Mouse (Mus musculus) right cerebral cortex, postnatal 10 days (tissue): Measurements from ENCODE around the gene Sidt2.

Source experiments
- DNase-seq, 2 experiments: peaks; one replicate each; pipeline ENCODE4 v3.0.0; 2021; ENCODE audit warnings: low spot score in 2 of 2

The Sidt2 gene

DNA sequence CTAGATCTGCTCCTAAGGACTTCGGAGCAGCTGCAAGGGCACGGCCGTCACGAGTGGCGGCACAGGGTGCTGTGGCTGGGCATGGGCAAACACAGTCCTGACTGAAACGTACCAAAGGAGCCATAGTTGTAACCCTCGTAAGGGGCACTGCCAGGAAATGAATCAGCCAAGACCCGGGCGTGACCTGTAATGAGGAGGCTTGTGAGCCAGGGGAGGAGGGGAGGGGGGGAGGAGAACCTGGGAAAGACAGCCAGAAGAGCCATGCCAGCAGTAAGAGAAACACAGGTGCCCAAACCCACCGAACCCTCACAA, 8.2 kb downstream of the Sidt2 start:
- no peak for DNase-seq

GRCm38 (mm10) chr9:45946182-45946871, 8.7 kb downstream of the Sidt2 start:
- DNase-seq = no peak

- no peak for DNase-seq
Measured at GRCm38 (mm10) chr9:45945721-45946120, 9.3 kb downstream of the Sidt2 start.

DNA sequence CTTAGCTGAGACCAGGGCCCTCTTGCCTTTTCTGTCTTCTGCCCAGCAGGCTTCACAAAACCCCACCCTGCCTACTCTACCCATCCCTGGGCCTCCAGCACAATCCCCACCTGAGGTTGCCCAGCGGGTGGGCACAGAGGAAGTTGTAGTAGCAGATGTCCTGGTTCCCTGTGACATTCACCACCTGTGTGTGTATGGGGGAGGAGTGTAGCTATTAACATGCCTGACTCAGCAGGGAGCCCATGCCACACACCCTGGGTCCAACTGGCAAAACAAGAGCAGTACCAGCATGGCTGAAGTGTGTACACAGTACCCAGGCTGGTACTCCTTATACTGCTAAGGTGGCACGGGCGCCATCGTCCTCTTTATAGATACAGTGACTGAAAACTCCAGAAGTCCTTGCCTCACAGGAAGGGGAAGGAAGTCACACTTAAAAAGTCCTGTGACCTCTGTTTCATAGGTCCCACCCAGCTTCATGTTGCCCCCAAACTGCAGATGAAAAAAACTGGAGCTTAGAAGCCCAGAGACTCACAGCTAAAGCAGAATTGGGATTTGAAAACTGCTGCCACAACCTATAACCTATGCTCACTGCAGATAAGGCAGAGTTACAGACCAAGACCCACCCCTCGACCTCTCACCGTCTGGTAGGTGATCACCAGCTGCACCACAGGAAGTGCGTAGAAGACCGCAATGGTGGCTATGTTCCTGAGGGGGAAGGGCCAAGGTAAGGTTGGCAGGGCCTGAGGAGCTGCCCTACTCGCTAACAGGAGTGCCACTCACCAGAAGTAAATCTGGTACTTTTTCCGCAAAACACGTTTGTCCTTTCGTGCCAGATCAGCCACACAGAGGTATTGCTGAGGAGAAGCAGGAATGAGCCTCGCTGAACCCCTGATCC, 10.3 kb downstream of the Sidt2 start:
- no peak for DNase-seq

DNA sequence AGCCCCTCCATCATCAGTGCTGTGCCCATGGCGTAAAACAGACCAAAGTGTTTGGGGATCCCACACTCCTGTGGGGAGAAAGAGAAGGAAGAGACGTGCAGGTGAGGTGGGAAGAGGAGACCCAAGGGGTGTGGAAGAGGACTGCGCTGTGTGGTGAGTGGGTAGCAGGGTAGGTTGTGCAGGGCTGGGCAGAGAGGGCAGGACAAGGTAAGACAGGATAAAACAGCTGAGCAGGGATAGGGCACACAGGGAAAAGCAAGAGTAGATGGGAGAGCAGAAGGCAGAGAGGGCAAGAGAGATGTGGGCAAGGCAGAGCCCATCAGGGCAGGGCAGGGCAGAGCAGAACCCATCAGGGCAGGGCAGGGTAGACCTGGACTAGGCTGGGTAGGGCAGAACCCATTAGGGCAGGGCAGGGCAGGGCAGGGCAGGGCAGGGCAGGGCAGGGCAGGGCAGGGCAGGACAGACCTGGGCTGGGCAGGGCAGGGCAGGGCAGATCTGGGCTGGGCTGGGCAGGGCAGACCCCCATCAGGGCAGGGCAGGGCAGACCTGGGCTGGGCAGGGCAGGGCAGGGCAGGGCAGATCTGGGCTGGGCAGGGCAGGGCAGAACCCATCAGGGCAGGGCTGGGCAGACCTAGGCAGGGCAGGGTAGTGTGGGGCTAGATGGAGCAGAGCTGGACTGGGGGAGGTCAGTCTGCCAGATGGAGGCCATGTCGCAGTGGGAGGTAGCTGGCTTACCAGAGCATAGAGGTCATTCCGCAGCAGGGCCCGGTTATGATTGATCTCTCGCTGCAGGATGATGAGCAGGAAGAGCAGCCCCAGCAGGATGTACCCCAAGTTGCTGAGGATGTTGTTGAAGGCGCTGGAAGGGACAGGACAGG, 11.2 kb downstream of the Sidt2 start:
- no peak for DNase-seq

DNA sequence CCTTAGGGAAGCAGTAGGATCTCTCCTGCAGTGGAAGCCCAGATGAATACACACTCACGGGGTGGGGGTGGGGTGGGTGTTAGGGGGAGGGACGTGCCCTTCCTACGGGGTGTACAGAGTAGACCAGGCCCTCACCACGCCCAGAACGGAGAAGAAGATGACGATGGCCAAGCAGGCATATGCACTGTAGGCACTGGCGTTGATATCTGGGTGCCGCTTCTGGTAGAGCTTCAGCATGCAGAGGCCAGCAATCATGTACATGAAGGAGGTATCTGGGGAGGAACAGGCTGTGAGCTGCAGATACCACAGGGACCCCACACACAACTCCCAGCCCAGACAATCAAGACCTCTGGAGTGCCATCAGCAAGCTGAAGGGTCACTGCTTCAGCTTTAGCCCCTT, 12.1 kb downstream of the Sidt2 start:
- DNase-seq = no peak

GRCm38 (mm10) chr9:45942464-45942863, 12.6 kb downstream of the Sidt2 start:
- no peak for DNase-seq

DNA sequence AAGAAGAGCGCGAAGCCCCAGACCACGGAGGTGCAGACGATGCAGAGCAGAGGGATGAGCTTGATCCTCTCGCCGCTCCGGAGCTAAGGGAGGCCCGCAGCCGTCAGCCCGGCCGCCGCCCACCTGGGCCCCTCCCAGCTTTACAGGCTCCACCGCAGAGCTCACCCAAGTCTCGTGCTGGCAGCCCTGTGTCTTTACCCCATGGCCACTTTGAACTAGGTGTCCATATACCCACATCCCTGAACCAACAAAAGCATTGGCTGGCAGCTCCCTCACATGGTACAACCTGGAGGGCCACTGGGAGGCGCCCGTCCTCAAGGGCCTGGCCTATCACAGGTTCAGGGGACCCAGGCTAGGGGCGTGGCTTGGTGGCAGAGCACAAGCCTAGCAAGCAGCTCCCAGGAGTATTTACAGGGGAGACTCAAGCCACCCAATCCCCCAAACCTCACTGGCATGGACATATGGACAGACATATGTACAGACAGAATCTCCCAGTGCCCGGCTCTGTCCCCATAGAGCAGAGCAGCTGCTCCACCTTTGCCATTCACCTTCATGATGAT, 13.6 kb downstream of the Sidt2 start:
- no peak for DNase-seq

DNA sequence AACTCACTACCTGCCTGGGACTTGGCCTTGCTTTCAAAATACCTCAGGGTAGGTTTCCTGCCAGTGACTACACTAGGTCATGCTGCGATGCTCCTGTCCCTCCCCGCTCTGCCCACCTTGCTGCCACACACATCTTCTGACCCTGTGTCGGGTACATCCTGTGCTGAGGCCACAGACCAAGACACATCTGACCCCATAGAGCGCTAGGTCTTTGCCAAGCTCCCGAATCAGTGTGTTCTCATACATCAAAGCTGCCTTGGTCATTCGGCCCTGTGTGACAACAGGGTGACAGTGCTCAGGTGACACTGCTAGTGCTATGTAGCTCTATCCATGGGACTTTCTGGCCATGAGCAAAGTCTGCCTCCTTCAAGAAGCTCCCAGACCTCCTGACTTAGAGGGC, 15.3 kb downstream of the Sidt2 start:
- no peak for DNase-seq

- no peak for DNase-seq
Measured at GRCm38 (mm10) chr9:45938952-45939637, 16.0 kb downstream of the Sidt2 start.

GRCm38 (mm10) chr9:45938088-45938487, 17.0 kb downstream of the Sidt2 start:
- no peak for DNase-seq

GRCm38 (mm10) chr9:45936883-45937282, 18.2 kb downstream of the Sidt2 start:
- DNase-seq = peak; percentile 74 to 75

DNA sequence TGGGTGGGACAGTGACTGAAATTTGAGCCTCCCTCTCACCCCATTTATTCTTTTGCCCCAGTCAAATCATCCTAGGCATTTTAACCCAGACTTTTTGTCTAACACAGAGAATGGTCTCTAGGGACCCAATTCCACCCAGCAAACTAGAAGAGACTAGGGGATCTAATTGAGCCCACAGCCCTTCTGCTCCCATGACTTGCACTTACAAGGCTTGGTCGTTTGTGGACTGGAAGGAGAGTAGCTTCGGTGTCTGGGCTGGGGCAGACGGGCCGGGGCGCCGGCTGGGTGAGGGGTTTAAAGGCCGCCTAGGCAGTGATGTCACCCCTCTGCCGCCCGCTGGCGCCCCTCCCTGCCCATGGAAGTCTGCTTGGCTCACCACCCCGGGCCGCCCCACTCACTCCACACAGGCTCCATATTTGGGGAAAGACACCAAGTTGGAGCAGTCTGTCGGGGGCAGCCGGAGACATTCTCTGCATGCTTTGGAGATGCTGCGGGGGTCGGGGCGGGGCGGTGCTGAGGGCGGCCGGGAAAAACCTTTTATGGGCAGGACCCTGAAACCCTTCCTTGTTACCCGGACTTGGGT, 19.3 kb downstream of the Sidt2 start, which contains the start of gene Tagln:
Tagln (minus strand) TSS at position 431 of the 583 bp plus-strand sequence.
- DNase-seq = no peak

DNA sequence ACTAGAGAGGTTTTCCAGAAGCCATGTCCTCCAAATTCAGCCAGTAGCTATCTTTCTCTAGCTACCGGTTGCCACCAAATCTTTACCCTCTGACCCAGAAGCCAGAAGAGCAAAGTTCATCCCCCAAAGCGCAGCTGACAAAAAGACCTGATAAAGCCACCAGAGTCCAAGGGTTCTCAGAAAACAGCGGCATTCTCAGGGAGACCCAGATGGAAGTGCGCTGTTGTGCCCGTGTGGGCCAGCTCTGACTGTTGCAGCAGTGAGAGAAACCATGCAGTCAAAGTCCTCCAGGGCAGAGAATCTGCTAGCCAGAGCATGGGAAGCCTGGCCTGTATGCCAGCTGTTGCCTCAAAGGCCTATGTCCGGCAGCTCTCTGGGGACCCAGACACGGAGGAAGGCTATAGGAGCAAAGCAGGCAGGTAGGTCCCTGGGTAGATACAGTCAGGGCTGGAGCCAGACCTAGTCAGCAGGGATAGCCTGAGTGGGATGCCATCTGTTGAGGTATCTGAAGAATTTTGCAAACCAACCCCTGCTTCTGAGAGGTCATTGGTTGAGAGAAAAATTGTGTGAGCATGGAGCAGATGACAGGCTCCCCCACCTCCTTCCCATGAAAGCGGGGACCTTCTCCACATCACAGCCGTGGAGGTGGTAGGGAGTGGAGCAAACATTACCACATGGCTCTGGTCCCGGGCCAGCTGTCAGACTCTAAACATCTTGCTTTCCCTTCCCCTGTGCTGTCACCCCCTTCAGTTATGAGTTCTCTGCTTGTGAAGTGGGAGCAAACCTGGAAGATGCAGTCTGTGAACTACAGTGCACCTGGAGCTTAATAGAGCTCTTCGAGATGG, 22.3 kb downstream of the Sidt2 start:
- DNase-seq = peak in 1 of 2 experiments; percentile 62

DNA sequence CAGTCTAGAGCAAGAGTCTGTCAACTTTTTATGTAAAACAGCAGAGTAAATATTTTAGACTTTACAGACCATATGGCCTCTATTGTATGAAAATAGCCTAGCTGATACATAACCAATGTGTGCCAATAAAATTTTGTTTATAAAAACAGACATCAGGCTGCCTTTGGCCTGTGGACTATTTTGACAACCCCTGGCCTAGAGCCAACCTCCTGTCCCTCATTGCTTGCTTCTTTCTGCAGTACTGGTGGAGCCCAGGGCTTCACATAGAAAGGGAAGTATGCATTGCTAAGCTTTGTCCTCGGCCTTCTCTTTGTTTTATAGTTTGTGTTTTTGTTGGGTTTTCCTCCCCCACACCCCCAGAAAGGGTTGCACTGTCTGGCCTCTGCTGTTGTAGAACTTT, 23.1 kb downstream of the Sidt2 start:
- DNase-seq = no peak

GRCm38 (mm10) chr9:45929285-45929684, 25.8 kb downstream of the Sidt2 start:
- no peak for DNase-seq

DNA sequence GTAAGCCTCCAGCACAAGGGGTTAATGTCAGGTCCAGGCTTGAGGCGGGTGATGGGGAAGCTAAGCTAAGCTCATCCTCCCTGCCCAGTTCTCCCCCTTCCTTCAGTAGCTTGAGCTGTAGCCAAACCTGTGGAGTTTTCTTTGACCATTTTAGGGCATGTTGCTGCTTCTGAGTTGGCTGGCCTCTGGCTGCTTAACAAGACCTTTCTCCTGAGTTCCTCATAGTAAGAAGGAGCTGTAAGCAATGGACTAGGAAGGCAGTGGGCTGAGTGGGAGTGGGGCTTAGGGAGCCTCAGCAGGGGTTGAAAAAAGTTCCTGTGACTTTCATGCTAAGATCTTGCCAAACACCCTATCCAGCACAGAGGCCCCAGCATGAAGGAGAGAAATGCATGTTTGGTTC, 35.2 kb downstream of the Sidt2 start:
- DNase-seq = no peak

GRCm38 (mm10) chr9:45917041-45917934, 37.8 kb downstream of the Sidt2 start:
- DNase-seq = peak; percentile 89 to 91

GRCm38 (mm10) chr9:45915659-45916058, 39.4 kb downstream of the Sidt2 start:
- no peak for DNase-seq
